Mouse (Mus musculus) kidney, adult 2 months (tissue): Measurements from ENCODE around the gene Sgtb.

ENCODE experiments used
- CTCF ChIP-seq: fragments of 200-500 bp; conservative IDR thresholded peaks from 2 replicates; pipeline ENCODE4 v1.5.1; 2011; ENCODE audit warnings: low read depth, mild to moderate bottlenecking, control low read depth, low read length, moderate library complexity, mixed read lengths; ENCODE audit not compliant: insufficient read depth, insufficient read length
- POLR2A ChIP-seq: fragments of 200-500 bp; IDR thresholded peaks from one replicate; pipeline ENCODE4 v1.6.1; 2011; ENCODE audit warnings: low read depth, low read length, control low read depth

- TF ChIP-seq CTCF (no peak), POLR2A (no peak)
These were observed 24.9 kb upstream of the Sgtb start for GRCm38 (mm10) chr13:104084600-104084999.
